ENCODE assay signal across 24 mouse cellular contexts in the genomic region with DNA sequence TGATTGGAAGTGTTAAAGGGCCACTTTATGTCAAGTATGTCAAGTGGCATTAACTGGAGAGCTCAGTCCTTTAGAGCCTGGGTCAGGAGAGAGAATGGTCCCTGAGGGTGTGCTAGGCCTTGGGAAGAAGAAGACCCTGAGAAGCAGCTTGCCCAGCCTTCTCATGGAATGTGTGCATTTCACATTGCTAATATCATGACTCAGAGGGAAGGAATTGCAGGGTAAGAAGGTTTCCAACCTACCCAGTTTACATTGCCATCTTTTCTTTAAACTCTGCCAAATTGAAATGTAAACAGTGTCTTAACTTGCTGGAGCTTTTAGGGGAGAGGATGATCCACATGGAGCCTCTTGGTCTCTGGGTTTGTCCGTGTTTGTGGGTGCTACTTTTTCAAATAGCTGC.
DNase-seq lines count a peak whose midpoint lies in the region; ATAC-seq and TF ChIP-seq lines count a peak whose summit lies in the region.
"Had no signal": no experiment of that assay in that cellular context is flagged by ENCODE, and none has a peak within 500 bp of the region (broad histone marks: within the 10 kb centered on the region; RNA-seq: fewer than 3 reads in every experiment).

No protein-coding gene starts in this region.

- peak; percentile 40 for DNase-seq in heart, adult 11 months
- DNase-seq in heart, postnatal 14 days, result no peak
- DNase-seq in lung, adult 2 months, result no peak
- no peak for DNase-seq in left cerebral cortex, postnatal 4 days
- DNase-seq: adrenal gland, postnatal 25 days; cerebellum, adult 11-12 months; cerebellum, postnatal 14 days; gastrocnemius, postnatal 10 days; kidney, adult 18-20 months; kidney, postnatal 25 days; liver, postnatal 0 days; midbrain, embryonic 14.5 days; right cerebral cortex, postnatal 25 days; thymus, postnatal 4 days had no signal

- intact Hi-C loops in heart, postnatal 14 days (cut with DNase I), result no loop called here
- intact Hi-C loops in left cerebral cortex, postnatal 4 days (cut with DNase I), result no loop called here

- no peaks in the 10 kb centered on the region for H3K27me3 ChIP-seq in lung, embryonic 15.5 days
- no peaks in the 10 kb centered on the region for H3K27me3 ChIP-seq in embryonic facial prominence, embryonic 13.5 days
- H3K27me3 ChIP-seq in stomach, embryonic 16.5 days (ENCODE audit: control insufficient read depth, insufficient read depth, low read length), result no peaks in the 10 kb centered on the region
- H3K27me3 ChIP-seq: forebrain, embryonic 12.5 days; kidney, embryonic 15.5 days; limb, embryonic 13.5 days; liver, embryonic 12.5 days; neural tube, embryonic 15.5 days had no signal

- H3K36me3 ChIP-seq in lung, embryonic 15.5 days, result no peaks in the 10 kb centered on the region
- no peaks in the 10 kb centered on the region for H3K36me3 ChIP-seq in embryonic facial prominence, embryonic 13.5 days
- no peaks in the 10 kb centered on the region for H3K36me3 ChIP-seq in stomach, embryonic 16.5 days (ENCODE audit: control insufficient read depth, insufficient read depth, low read length)
- H3K36me3 ChIP-seq: forebrain, embryonic 12.5 days; kidney, embryonic 15.5 days; limb, embryonic 13.5 days; liver, embryonic 12.5 days; neural tube, embryonic 15.5 days had no signal

- H3K4me1 ChIP-seq in lung, embryonic 15.5 days, result peaks cover 18% of the 10 kb centered on the region; the same call in 1 of the 2 replicates
- no peaks in the 10 kb centered on the region for H3K4me1 ChIP-seq in lung, adult 2 months (ENCODE audit: control insufficient read depth, insufficient read depth, low read length)
- peaks cover 23% of the 10 kb centered on the region for H3K4me1 ChIP-seq in embryonic facial prominence, embryonic 13.5 days
- H3K4me1 ChIP-seq in stomach, embryonic 16.5 days (ENCODE audit: control insufficient read depth, insufficient read depth, low read length), result peaks cover 22% of the 10 kb centered on the region
- H3K4me1 ChIP-seq: forebrain, embryonic 12.5 days; liver, embryonic 12.5 days; neural tube, embryonic 15.5 days had no signal

- WGBS in lung, embryonic 15.5 days, result 16% methylated on average over 1 of the region's 1 CpGs
- WGBS in lung, adult 2 months, result 48% methylated on average over 1 of the region's 1 CpGs
- 76% methylated on average over 1 of the region's 1 CpGs for WGBS in embryonic facial prominence, embryonic 13.5 days
- 35% methylated on average over 1 of the region's 1 CpGs for WGBS in stomach, embryonic 16.5 days

- H3K4me3 ChIP-seq in lung, embryonic 15.5 days, result no peak overlapping the region
- H3K4me3 ChIP-seq in lung, adult 2 months (replicated peaks; ENCODE audit: extremely low read depth, low read depth, low read length), result no peak overlapping the region
- H3K4me3 ChIP-seq in embryonic facial prominence, embryonic 13.5 days, result no peak overlapping the region
- H3K4me3 ChIP-seq in stomach, embryonic 16.5 days (replicated peaks; ENCODE audit: low read length), result no peak overlapping the region
- H3K4me3 ChIP-seq: forebrain, embryonic 12.5 days; kidney, embryonic 15.5 days; limb, embryonic 13.5 days; liver, embryonic 12.5 days; neural tube, embryonic 15.5 days had no signal

- TF ChIP-seq CTCF in lung, adult 2 months (IDR thresholded peaks at IDR 0.05; ENCODE audit: insufficient read depth, low read length), result no peak

- no peak overlapping the region for H3K9ac ChIP-seq in lung, embryonic 15.5 days
- no peak overlapping the region for H3K9ac ChIP-seq in embryonic facial prominence, embryonic 13.5 days
- no peak overlapping the region for H3K9ac ChIP-seq in stomach, embryonic 16.5 days (ENCODE audit: low read length)
- H3K9ac ChIP-seq: forebrain, embryonic 12.5 days; kidney, embryonic 15.5 days; limb, embryonic 13.5 days; liver, embryonic 12.5 days; liver, postnatal 0 days; neural tube, embryonic 15.5 days had no signal

- no peak overlapping the region for H3K4me2 ChIP-seq in lung, embryonic 15.5 days
- H3K4me2 ChIP-seq in embryonic facial prominence, embryonic 13.5 days, result no peak overlapping the region
- H3K4me2 ChIP-seq in stomach, embryonic 16.5 days (ENCODE audit: low read depth, low read length), result no peak overlapping the region
- H3K4me2 ChIP-seq: forebrain, embryonic 12.5 days; kidney, embryonic 15.5 days; limb, embryonic 13.5 days; liver, embryonic 12.5 days; neural tube, embryonic 15.5 days had no signal

- H3K9me3 ChIP-seq in lung, embryonic 15.5 days, result no peaks in the 10 kb centered on the region
- H3K9me3 ChIP-seq in embryonic facial prominence, embryonic 13.5 days, result no peaks in the 10 kb centered on the region
- H3K9me3 ChIP-seq in stomach, embryonic 16.5 days (replicated peaks; ENCODE audit: control insufficient read depth, low read length), result no peaks in the 10 kb centered on the region
- H3K9me3 ChIP-seq: forebrain, embryonic 12.5 days; kidney, embryonic 15.5 days; liver, embryonic 12.5 days; neural tube, embryonic 15.5 days had no signal

- H3K27ac ChIP-seq in lung, embryonic 15.5 days, result peak overlapping the region; percentile 21; the same call in 1 of the 2 replicates
- peak overlapping the region; percentile 58; the same call in 1 of the 2 replicates for H3K27ac ChIP-seq in embryonic facial prominence, embryonic 13.5 days
- H3K27ac ChIP-seq in stomach, embryonic 16.5 days (ENCODE audit: low read length), result no peak overlapping the region; the same call in 1 of the 2 replicates
- H3K27ac ChIP-seq: forebrain, embryonic 12.5 days; limb, embryonic 13.5 days; liver, embryonic 12.5 days; neural tube, embryonic 15.5 days had no signal

- ATAC-seq in lung, embryonic 15.5 days (ENCODE audit: borderline replicate concordance, extremely low read depth, low FRiP score, low TSS enrichment), result no peak
- ATAC-seq in embryonic facial prominence, embryonic 13.5 days (ENCODE audit: insufficient number of reproducible peaks, insufficient read depth, low FRiP score, low TSS enrichment, low read depth), result no peak
- peak; percentile 71; the same call in 1 of the 2 replicates for ATAC-seq in stomach, embryonic 16.5 days (ENCODE audit: insufficient read depth, low FRiP score)
- ATAC-seq in erythroblast, adult 5-6 weeks (replicated peaks; ENCODE audit: low FRiP score, poor library complexity, severe bottlenecking), result no peak
- ATAC-seq: hindbrain, embryonic 16.5 days; liver, embryonic 12.5 days; liver, postnatal 0 days had no signal

- TF ChIP-seq POLR2A in lung, adult 2 months (IDR thresholded peaks at IDR 0.05; ENCODE audit: borderline replicate concordance, extremely low read depth, low read depth, low read length), result no peak
